Mouse (Mus musculus): ENCODE data around the gene Uts2. TPM values are rescaled to one million over a fixed set of nuclear protein-coding genes. Genes with fewer than 3 reads are reported as not detected.
"Not testable (repeated sequence)": the region's sequence is repeated elsewhere in the genome, so short reads cannot be mapped to it uniquely, and the experiment has no call there.

The Uts2 gene
- total RNA-seq, 2 experiments from 2014 or later: not detected

- no peak for DNase-seq (ENCODE audit: extremely low spot score in 1 of 2, low spot score in 2 of 2)
- intact Hi-C loops (cut with DNase I): no loop called here
Observed at GRCm38 (mm10) chr4:151005656-151006318, 8.9 kb downstream of the Uts2 start.

GRCm38 (mm10) chr4:151006945-151007344 is 10.0 kb downstream of the Uts2 start:
- intact Hi-C loops (cut with DNase I): no loop called here
- peak in 1 of 2 experiments; percentile 49 for DNase-seq (ENCODE audit: extremely low spot score in 1 of 2, low spot score in 2 of 2)

GRCm38 (mm10) chr4:151010316-151010715 is 13.4 kb downstream of the Uts2 start:
- intact Hi-C loops (cut with DNase I): no loop called here
- no peak for DNase-seq (ENCODE audit: extremely low spot score in 1 of 2, low spot score in 2 of 2)

GRCm38 (mm10) chr4:151015946-151016345 is 19.0 kb downstream of the Uts2 start:
- intact Hi-C loops (cut with DNase I): no loop called here
- no peak for DNase-seq (ENCODE audit: extremely low spot score in 1 of 2, low spot score in 2 of 2)

- intact Hi-C loops (cut with DNase I); DNase-seq (ENCODE audit: extremely low spot score in 1 of 2, low spot score in 2 of 2): not testable (repeated sequence)
Observed at GRCm38 (mm10) chr4:151017356-151017755, 20.5 kb downstream of the Uts2 start.

- intact Hi-C loops (cut with DNase I): no loop called here
- no peak for DNase-seq (ENCODE audit: extremely low spot score in 1 of 2, low spot score in 2 of 2)
Observed at GRCm38 (mm10) chr4:151024152-151024551, 27.3 kb downstream of the Uts2 start.

GRCm38 (mm10) chr4:151027001-151027400 is 30.1 kb downstream of the Uts2 start:
- no peak for DNase-seq (ENCODE audit: extremely low spot score in 1 of 2, low spot score in 2 of 2)

GRCm38 (mm10) chr4:151036521-151036920 is 39.6 kb downstream of the Uts2 start:
- intact Hi-C loops (cut with DNase I): no loop called here
- no peak for DNase-seq (ENCODE audit: extremely low spot score in 1 of 2, low spot score in 2 of 2)

More at GRCm38 (mm10) chr4:151027001-151027400, 30.1 kb downstream of the Uts2 start:
- intact Hi-C loops (cut with DNase I): no loop called here

GRCm38 (mm10) chr4:151037800-151038199 is 40.9 kb downstream of the Uts2 start:
- DNase-seq (ENCODE audit: extremely low spot score in 1 of 2, low spot score in 2 of 2): no peak
- intact Hi-C loops (cut with DNase I): no loop called here

GRCm38 (mm10) chr4:151041506-151041905 is 44.6 kb downstream of the Uts2 start:
- intact Hi-C loops (cut with DNase I): no loop called here
- peak in 1 of 2 experiments; percentile 40 for DNase-seq (ENCODE audit: extremely low spot score in 1 of 2, low spot score in 2 of 2)

- DNase-seq (ENCODE audit: extremely low spot score in 1 of 2, low spot score in 2 of 2): no peak
- intact Hi-C loops (cut with DNase I): no loop called here
Observed at GRCm38 (mm10) chr4:151043281-151043680, 46.4 kb downstream of the Uts2 start.

GRCm38 (mm10) chr4:151044037-151044943 is 47.4 kb downstream of the Uts2 start, which contains the start of gene Per3:
Per3 (minus strand) TSS chr4:151044665.
- intact Hi-C loops (cut with DNase I): no loop called here
- peak; percentile 95 to 99 for DNase-seq (ENCODE audit: extremely low spot score in 1 of 2, low spot score in 2 of 2)

GRCm38 (mm10) chr4:151044944-151045570 is 48.2 kb downstream of the Uts2 start:
- DNase-seq (ENCODE audit: extremely low spot score in 1 of 2, low spot score in 2 of 2): no peak
- intact Hi-C loops (cut with DNase I): no loop called here

- intact Hi-C loops (cut with DNase I): no loop called here
- DNase-seq (ENCODE audit: extremely low spot score in 1 of 2, low spot score in 2 of 2): no peak
Observed at GRCm38 (mm10) chr4:151046524-151046923, 49.6 kb downstream of the Uts2 start.

GRCm38 (mm10) chr4:151051162-151051561 is 54.3 kb downstream of the Uts2 start:
- no peak for DNase-seq (ENCODE audit: extremely low spot score in 1 of 2, low spot score in 2 of 2)

More at GRCm38 (mm10) chr4:151051162-151051561, 54.3 kb downstream of the Uts2 start:
- intact Hi-C loops (cut with DNase I): no loop called here

Other genes starting within 250 kb of the Uts2 start
- gene Errfi1, start 143.2 kb upstream of the Uts2 start, total RNA-seq (2021): 10 to 100 TPM; 19.8 to 23.7 TPM
- 100 to 1,000 TPM; 213 to 216 TPM for gene Park7, start 82.7 kb upstream of the Uts2 start, total RNA-seq (2021)
- under 1 TPM; 0.36 to 0.47 TPM for gene Tnfrsf9, start 82.5 kb upstream of the Uts2 start, total RNA-seq (2021)
- 10 to 100 TPM; 15.0 to 17.8 TPM for gene Per3, start 47.6 kb downstream of the Uts2 start, total RNA-seq (2021)
- gene Vamp3, start 60.9 kb downstream of the Uts2 start, total RNA-seq (2021): 10 to 100 TPM; 31.0 to 31.1 TPM
- not detected for gene Gm13090, start 92.5 kb downstream of the Uts2 start, total RNA-seq (2021)

Data from left cerebral cortex, postnatal 10 days (tissue).